ENCODE assay signal across 10 mouse cellular contexts in genomic region chr14:75721977-75722563, GRCm38 (mm10). TPM values are rescaled to one million over a fixed set of nuclear protein-coding genes. Genes with fewer than 3 reads are reported as not detected.
A peak's percentile ranks its signal among the peaks of the same experiment; 100 is the strongest.
DNase-seq lines count a peak whose midpoint lies in the region; ATAC-seq and TF ChIP-seq lines count a peak whose summit lies in the region.
"Had no signal": no experiment of that assay in that cellular context is flagged by ENCODE, and none has a peak within 500 bp of the region (broad histone marks: within the 10 kb centered on the region; RNA-seq: fewer than 3 reads in every experiment).

No protein-coding gene starts in this region.

- 51% methylated on average over 12 of the region's 12 CpGs for WGBS in liver, embryonic 12.5 days (ENCODE audit: insufficient replicate concordance)
- WGBS in hindbrain, postnatal 0 days = 56% methylated on average over 12 of the region's 12 CpGs
- WGBS in midbrain, postnatal 0 days = 55% methylated on average over 12 of the region's 12 CpGs

- H3K4me3 ChIP-seq in liver, embryonic 12.5 days = no peak overlapping the region
- H3K4me3 ChIP-seq in hindbrain, postnatal 0 days (ENCODE audit: low read length) = no peak overlapping the region
- H3K4me3 ChIP-seq in midbrain, postnatal 0 days (ENCODE audit: low read depth, low read length) = no peak overlapping the region
- H3K4me3 ChIP-seq: embryonic facial prominence, embryonic 13.5 days; megakaryocyte, embryonic 14.5 days had no signal

- peak; percentile 78; the same call in 1 of the 2 replicates for TF ChIP-seq CTCF in brain, embryonic 14.5 days (IDR thresholded peaks at IDR 0.05; ENCODE audit: borderline replicate concordance, extremely low read depth, insufficient read depth, insufficient read length)
- peak; percentile 92 for TF ChIP-seq CTCF in hindbrain, postnatal 0 days (IDR thresholded peaks at IDR 0.05; ENCODE audit: low read depth)
- TF ChIP-seq CTCF in midbrain, postnatal 0 days (IDR thresholded peaks at IDR 0.05) = peak; percentile 98

- no peak overlapping the region for H3K27ac ChIP-seq in liver, embryonic 12.5 days
- H3K27ac ChIP-seq in hindbrain, postnatal 0 days = no peak overlapping the region
- no peak overlapping the region for H3K27ac ChIP-seq in midbrain, postnatal 0 days (ENCODE audit: low read depth, low read length)
- H3K27ac ChIP-seq: embryonic facial prominence, embryonic 13.5 days had no signal

- ATAC-seq in liver, embryonic 12.5 days = no peak
- ATAC-seq in erythroblast, adult 5-6 weeks (replicated peaks; ENCODE audit: low FRiP score, poor library complexity, severe bottlenecking) = peak; percentile 86
- ATAC-seq in hindbrain, postnatal 0 days = peak; percentile 51; the same call in 1 of the 2 replicates
- ATAC-seq in midbrain, postnatal 0 days (ENCODE audit: low FRiP score) = peak; percentile 66; the same call in 1 of the 2 replicates

- DNase-seq in liver = peak; percentile 33
- DNase-seq in brain, embryonic 14.5 days (ENCODE audit: low read depth) = peak; percentile 90
- peak; percentile 90 for DNase-seq in hindbrain, postnatal 0 days (ENCODE audit: low spot score)
- peak; percentile 36 to 42 for DNase-seq in left cerebral cortex, postnatal 36 days (ENCODE audit: low spot score in 2 of 2)
- DNase-seq in midbrain, postnatal 0 days (ENCODE audit: low spot score) = peak; percentile 87
- peak; percentile 77 for DNase-seq in splenic B cell, adult 2 months (ENCODE audit: low read depth, low spot score)

- H3K4me1 ChIP-seq in liver, embryonic 12.5 days = no peaks in the 10 kb centered on the region
- H3K4me1 ChIP-seq in hindbrain, postnatal 0 days (ENCODE audit: insufficient read depth, low read length) = no peaks in the 10 kb centered on the region
- no peaks in the 10 kb centered on the region for H3K4me1 ChIP-seq in midbrain, postnatal 0 days (ENCODE audit: insufficient read depth, low read length)
- H3K4me1 ChIP-seq: embryonic facial prominence, embryonic 13.5 days had no signal

- H3K9ac ChIP-seq in liver, embryonic 12.5 days = no peak overlapping the region
- no peak overlapping the region for H3K9ac ChIP-seq in hindbrain, postnatal 0 days (replicated peaks; ENCODE audit: low read length)
- H3K9ac ChIP-seq in midbrain, postnatal 0 days (replicated peaks; ENCODE audit: low read length, poor library complexity, severe bottlenecking) = no peak overlapping the region
- H3K9ac ChIP-seq: embryonic facial prominence, embryonic 13.5 days had no signal

- H3K9me3 ChIP-seq in liver, embryonic 12.5 days (replicated peaks) = no peaks in the 10 kb centered on the region
- H3K9me3 ChIP-seq in hindbrain, postnatal 0 days (ENCODE audit: low read length) = no peaks in the 10 kb centered on the region
- no peaks in the 10 kb centered on the region for H3K9me3 ChIP-seq in midbrain, postnatal 0 days (ENCODE audit: low read length)
- H3K9me3 ChIP-seq: embryonic facial prominence, embryonic 13.5 days; megakaryocyte, embryonic 14.5 days had no signal

- H3K27me3 ChIP-seq in liver, embryonic 12.5 days (replicated peaks) = no peaks in the 10 kb centered on the region
- H3K27me3 ChIP-seq in hindbrain, postnatal 0 days (ENCODE audit: insufficient read depth, low read length) = no peaks in the 10 kb centered on the region
- no peaks in the 10 kb centered on the region for H3K27me3 ChIP-seq in midbrain, postnatal 0 days (ENCODE audit: insufficient read depth, low read length)
- H3K27me3 ChIP-seq in splenic B cell, adult 2 months (ENCODE audit: control insufficient read depth, insufficient read depth, low read length, poor library complexity, severe bottlenecking) = no peaks in the 10 kb centered on the region
- H3K27me3 ChIP-seq: embryonic facial prominence, embryonic 13.5 days; megakaryocyte, embryonic 14.5 days had no signal

- H3K36me3 ChIP-seq in liver, embryonic 12.5 days = peaks cover 93% of the 10 kb centered on the region
- peaks cover 47% of the 10 kb centered on the region for H3K36me3 ChIP-seq in hindbrain, postnatal 0 days (ENCODE audit: insufficient read depth, low read length)
- H3K36me3 ChIP-seq in midbrain, postnatal 0 days (ENCODE audit: insufficient read depth, low read length) = peaks cover 33% of the 10 kb centered on the region
- H3K36me3 ChIP-seq in splenic B cell, adult 2 months (ENCODE audit: control insufficient read depth, insufficient read depth, low read length, poor library complexity, severe bottlenecking) = peaks cover 15% of the 10 kb centered on the region

- no peak for TF ChIP-seq POLR2A in brain, embryonic 14.5 days (IDR thresholded peaks at IDR 0.05; ENCODE audit: borderline replicate concordance, extremely low read depth, insufficient read depth, insufficient read length, poor library complexity, severe bottlenecking)

- intact Hi-C loops in left cerebral cortex, postnatal 36 days (cut with DNase I) = loop anchor here (5.0 to 10.0 kb wide), 2 partner anchors 397 to 525 kb away; no protein-coding TSS in a partner anchor

- H3K4me2 ChIP-seq in liver, embryonic 12.5 days = no peak overlapping the region
- H3K4me2 ChIP-seq in hindbrain, postnatal 0 days (ENCODE audit: low read depth, low read length) = no peak overlapping the region
- H3K4me2 ChIP-seq in midbrain, postnatal 0 days (ENCODE audit: low read depth, low read length, poor library complexity, severe bottlenecking) = no peak overlapping the region
- H3K4me2 ChIP-seq: embryonic facial prominence, embryonic 13.5 days had no signal

RNA-seq across cellular contexts. Expression of gene Cog3, which starts 32.2 kb away (rescaled TPM):
- 11.7 and 12.1 TPM in 2 replicates for polyA plus RNA-seq in liver, embryonic 12.5 days (2016; fragmentation: Nextera tagmentation; extraction: Ambion mirVana)
- polyA plus RNA-seq in brain, embryonic 14.5 days (2012; rRNA removed) = 24.4 and 26.8 TPM in 2 replicates
- total RNA-seq in erythroblast, adult 5-6 weeks (2015; ENCODE audit: low replicate concordance) = 5.9 and 6.0 TPM in 2 replicates
- 11.9 and 14.2 TPM in 2 replicates for total RNA-seq in erythroblast, adult 5-6 weeks (2017; ENCODE audit: low replicate concordance)
- total RNA-seq in hindbrain, postnatal 0 days (2014; rRNA removed) = 21.2 and 21.6 TPM in 2 replicates
- 11.1 and 12.0 TPM in 2 replicates for polyA plus RNA-seq in hindbrain, postnatal 0 days (2015; fragmentation: Nextera tagmentation; extraction: Ambion mirVana)
- total RNA-seq in left cerebral cortex, postnatal 36 days (2021) = 10 to 100 TPM; 23.1 to 25.5 TPM
- total RNA-seq in midbrain, postnatal 0 days (2014; rRNA removed) = 19.3 and 26.3 TPM in 2 replicates
- polyA plus RNA-seq in midbrain, postnatal 0 days (2015; fragmentation: Nextera tagmentation; extraction: Ambion mirVana) = 12.6 and 12.9 TPM in 2 replicates

Comparison
In these comparisons a context has a peak if more than half of its experiments do, and no peak if none do; other contexts are left out.
1. DNase-seq: peak in every context shown above with its lines; median percentile 90 in brain, embryonic 14.5 days; 90 in hindbrain, postnatal 0 days; 87 in midbrain, postnatal 0 days; 77 in splenic B cell, adult 2 months; 39 in left cerebral cortex, postnatal 36 days; 33 in liver.